Mouse (Mus musculus) intestine, postnatal 0 days (tissue): ENCODE measurements around the gene Xpnpep2. TPM values are rescaled to one million over a fixed set of nuclear protein-coding genes. Genes with fewer than 3 reads are reported as not detected.

ENCODE experiments used
- ATAC-seq: fragments of 200-750 bp; cut with Nextera tagmentation; 2 replicates; pipeline ENCODE4 v1.8.0; 2017; ENCODE audit warnings: mild to moderate bottlenecking, moderate TSS enrichment, moderate library complexity
- H3K27ac ChIP-seq: fragments of 300-500 bp; sonication (generic); 2 replicates; pipeline ENCODE4 v1.5.1; 2014; ENCODE audit warnings: mild to moderate bottlenecking, low read depth, low read length, moderate library complexity
- H3K27me3 ChIP-seq: fragments of 300-500 bp; sonication (generic); replicated peaks from 2 replicates; pipeline ENCODE4 v1.6.1; 2014; ENCODE audit warnings: low read length, mixed read lengths; ENCODE audit not compliant: control insufficient read depth, insufficient read depth
- H3K36me3 ChIP-seq: fragments of 300-500 bp; sonication (generic); 2 replicates; pipeline ENCODE4 v1.6.1; 2014; ENCODE audit warnings: mild to moderate bottlenecking, moderate library complexity; ENCODE audit not compliant: control insufficient read depth, insufficient read depth
- H3K4me1 ChIP-seq: fragments of 300-500 bp; sonication (generic); replicated peaks from 2 replicates; pipeline ENCODE4 v1.6.1; 2014; ENCODE audit warnings: antibody characterized with exemption, low read length, mixed read lengths; ENCODE audit not compliant: control insufficient read depth, insufficient read depth
- H3K4me2 ChIP-seq: fragments of 300-500 bp; sonication (generic); replicated peaks from 2 replicates; pipeline ENCODE4 v1.6.1; 2014; ENCODE audit warnings: low read depth, mild to moderate bottlenecking, moderate library complexity
- H3K4me3 ChIP-seq: fragments of 300-500 bp; sonication (generic); 2 replicates; pipeline ENCODE4 v1.5.1; 2014; ENCODE audit warnings: low read depth, low read length
- H3K9ac ChIP-seq: fragments of 300-500 bp; sonication (generic); 2 replicates; pipeline ENCODE4 v1.6.1; 2014; ENCODE audit warnings: mild to moderate bottlenecking, low read depth, low read length
- H3K9me3 ChIP-seq: fragments of 300-500 bp; sonication (generic); 2 replicates; pipeline ENCODE4 v1.6.1; 2016; ENCODE audit warnings: mixed run types; ENCODE audit not compliant: control insufficient read depth
- CTCF ChIP-seq: sonication (generic); IDR thresholded peaks from 2 replicates; pipeline ENCODE4 v1.5.1; 2016; ENCODE audit warnings: low read depth, mild to moderate bottlenecking, control low read depth, antibody characterized with exemption, moderate library complexity
- WGBS: fragments of 180-500 bp; shearing (Covaris S2); extraction: QIAGEN DNeasy Blood & Tissue Kit; methylation state at CpG from one replicate; pipeline ENCODE4 v1.1.7; 2014; 5-methylcytosine and 5-hydroxymethylcytosine counted together
- polyA plus RNA-seq: library from polyadenylated mRNA; unstranded; fragments of >200 nt; fragmentation: Nextera tagmentation; extraction: Ambion mirVana; gene quantifications from 2 replicates; pipeline ENCODE4 v1.2.1, GENCODE M21; 2015

Xpnpep2 gene
- polyA plus RNA-seq, 1 experiment from 2014 or later, result 4.4 TPM

GRCm38 (mm10) chrX:48098470-48099129, 9.9 kb upstream of the Xpnpep2 start:
- Histone ChIP-seq H3K4me3 (no peak overlapping the region), H3K4me2 (no peak overlapping the region), H3K36me3 (no peaks in the 10 kb centered on the region), H3K4me1 (no peaks in the 10 kb centered on the region), H3K27ac (no peak overlapping the region), H3K27me3 (no peaks in the 10 kb centered on the region), H3K9ac (no peak overlapping the region), H3K9me3 (no peaks in the 10 kb centered on the region)
- ATAC-seq, result no peak
- WGBS, result 80% methylated on average over 9 of the region's 9 CpGs
- no peak for TF ChIP-seq CTCF

GRCm38 (mm10) chrX:48099871-48100270, 8.7 kb upstream of the Xpnpep2 start:
- H3K4me1 ChIP-seq, result no peaks in the 10 kb centered on the region
- no peak overlapping the region for H3K4me3 ChIP-seq
- WGBS, result 50% methylated on average over 1 of the region's 1 CpGs
- H3K4me2 ChIP-seq, result no peak overlapping the region
- no peak overlapping the region for H3K9ac ChIP-seq
- H3K9me3 ChIP-seq, result no peaks in the 10 kb centered on the region
- no peaks in the 10 kb centered on the region for H3K27me3 ChIP-seq
- H3K27ac ChIP-seq, result no peak overlapping the region
- peak; percentile 66 for TF ChIP-seq CTCF
- H3K36me3 ChIP-seq, result no peaks in the 10 kb centered on the region
- no peak for ATAC-seq

GRCm38 (mm10) chrX:48103256-48103655, 5.3 kb upstream of the Xpnpep2 start:
- TF ChIP-seq CTCF, result no peak
- no peak overlapping the region for H3K4me2 ChIP-seq
- H3K4me1 ChIP-seq, result no peaks in the 10 kb centered on the region
- H3K27me3 ChIP-seq, result no peaks in the 10 kb centered on the region
- H3K36me3 ChIP-seq, result no peaks in the 10 kb centered on the region
- no peak overlapping the region for H3K4me3 ChIP-seq
- no peak overlapping the region for H3K9ac ChIP-seq
- no peak for ATAC-seq
- H3K27ac ChIP-seq, result no peak overlapping the region
- H3K9me3 ChIP-seq, result no peaks in the 10 kb centered on the region
- WGBS, result 87% methylated on average over 3 of the region's 3 CpGs

- Histone ChIP-seq H3K9ac (no peak overlapping the region), H3K4me3 (no peak overlapping the region), H3K36me3 (no peaks in the 10 kb centered on the region), H3K9me3 (no peaks in the 10 kb centered on the region), H3K27me3 (no peaks in the 10 kb centered on the region), H3K4me2 (no peak overlapping the region), H3K4me1 (no peaks in the 10 kb centered on the region), H3K27ac (no peak overlapping the region)
- ATAC-seq, result no peak
- WGBS, result 72% methylated on average over 7 of the region's 7 CpGs
- no peak for TF ChIP-seq CTCF
These were observed 3.6 kb upstream of the Xpnpep2 start for GRCm38 (mm10) chrX:48104736-48105441.

- 69% methylated on average over 3 of the region's 3 CpGs for WGBS
- no peaks in the 10 kb centered on the region for H3K27me3 ChIP-seq
- no peak overlapping the region for H3K27ac ChIP-seq
- H3K4me3 ChIP-seq, result no peak overlapping the region
- ATAC-seq, result no peak
- H3K36me3 ChIP-seq, result no peaks in the 10 kb centered on the region
- H3K9ac ChIP-seq, result no peak overlapping the region
- H3K4me1 ChIP-seq, result no peaks in the 10 kb centered on the region
- H3K9me3 ChIP-seq, result no peaks in the 10 kb centered on the region
- no peak overlapping the region for H3K4me2 ChIP-seq
- no peak for TF ChIP-seq CTCF
These were observed 2.3 kb upstream of the Xpnpep2 start for GRCm38 (mm10) chrX:48106226-48106625.

GRCm38 (mm10) chrX:48109316-48109655, 761 bp downstream of the Xpnpep2 start:
- Histone ChIP-seq H3K9ac (no peak overlapping the region), H3K4me3 (no peak overlapping the region), H3K9me3 (no peaks in the 10 kb centered on the region), H3K4me1 (no peaks in the 10 kb centered on the region), H3K4me2 (no peak overlapping the region), H3K27me3 (no peaks in the 10 kb centered on the region), H3K27ac (peak overlapping the region; percentile 0; the same call in 1 of the 2 replicates), H3K36me3 (no peaks in the 10 kb centered on the region)
- TF ChIP-seq CTCF, result no peak
- 0 out of 2 replicates have a peak, but pooled peaks have one; percentile 13 for ATAC-seq
- 62% methylated on average over 3 of the region's 3 CpGs for WGBS
